16 mouse cellular contexts compared by ENCODE assay signal in genomic region chr2:52303405-52303804, GRCm38 (mm10).
DNase-seq lines count a peak whose midpoint lies in the region; ATAC-seq and TF ChIP-seq lines count a peak whose summit lies in the region.
"Had no signal": no experiment of that assay in that cellular context is flagged by ENCODE, and none has a peak within 500 bp of the region (broad histone marks: within the 10 kb centered on the region; RNA-seq: fewer than 3 reads in every experiment).

No protein-coding gene starts in this region.

- no peaks in the 10 kb centered on the region for H3K36me3 ChIP-seq in forebrain, embryonic 14.5 days (ENCODE audit: control insufficient read depth, insufficient read depth, low read length)
- no peaks in the 10 kb centered on the region for H3K36me3 ChIP-seq in forebrain, embryonic 15.5 days
- H3K36me3 ChIP-seq in midbrain, postnatal 0 days (ENCODE audit: insufficient read depth, low read length) = no peaks in the 10 kb centered on the region
- no peaks in the 10 kb centered on the region for H3K36me3 ChIP-seq in midbrain, embryonic 13.5 days
- H3K36me3 ChIP-seq: midbrain, embryonic 10.5 days; neural tube, embryonic 13.5 days had no signal

- H3K4me2 ChIP-seq in forebrain, embryonic 14.5 days (ENCODE audit: low read length) = no peak overlapping the region
- no peak overlapping the region for H3K4me2 ChIP-seq in forebrain, embryonic 15.5 days (replicated peaks)
- no peak overlapping the region for H3K4me2 ChIP-seq in midbrain, postnatal 0 days (ENCODE audit: low read depth, low read length, poor library complexity, severe bottlenecking)
- H3K4me2 ChIP-seq in midbrain, embryonic 13.5 days (replicated peaks) = no peak overlapping the region
- H3K4me2 ChIP-seq: neural tube, embryonic 13.5 days had no signal

- no peaks in the 10 kb centered on the region for H3K27me3 ChIP-seq in forebrain, embryonic 14.5 days (replicated peaks; ENCODE audit: control insufficient read depth, insufficient read depth, low read length)
- no peaks in the 10 kb centered on the region for H3K27me3 ChIP-seq in forebrain, embryonic 15.5 days
- no peaks in the 10 kb centered on the region for H3K27me3 ChIP-seq in midbrain, postnatal 0 days (ENCODE audit: insufficient read depth, low read length)
- H3K27me3 ChIP-seq in midbrain, embryonic 13.5 days = no peaks in the 10 kb centered on the region
- H3K27me3 ChIP-seq: neural tube, embryonic 13.5 days had no signal

- H3K4me1 ChIP-seq in forebrain, embryonic 14.5 days (ENCODE audit: control insufficient read depth, insufficient read depth, low read length) = no peaks in the 10 kb centered on the region
- no peaks in the 10 kb centered on the region for H3K4me1 ChIP-seq in forebrain, embryonic 15.5 days
- H3K4me1 ChIP-seq in midbrain, postnatal 0 days (ENCODE audit: insufficient read depth, low read length) = no peaks in the 10 kb centered on the region
- no peaks in the 10 kb centered on the region for H3K4me1 ChIP-seq in midbrain, embryonic 13.5 days (replicated peaks)
- H3K4me1 ChIP-seq: midbrain, embryonic 10.5 days; neural tube, embryonic 13.5 days had no signal

- peak; percentile 68 for TF ChIP-seq CTCF in midbrain, postnatal 0 days (IDR thresholded peaks at IDR 0.05)

- no peak for ATAC-seq in forebrain, embryonic 14.5 days
- no peak for ATAC-seq in forebrain, embryonic 15.5 days (replicated peaks)
- ATAC-seq in midbrain, postnatal 0 days (ENCODE audit: low FRiP score) = no peak
- no peak for ATAC-seq in midbrain, embryonic 13.5 days
- no peak for ATAC-seq in monocyte, adult 5-6 weeks (replicated peaks; ENCODE audit: insufficient number of reproducible peaks, low FRiP score, low TSS enrichment, poor library complexity, severe bottlenecking)

- H3K4me3 ChIP-seq in forebrain, embryonic 14.5 days (ENCODE audit: low read depth, low read length) = no peak overlapping the region
- H3K4me3 ChIP-seq in forebrain, embryonic 15.5 days = no peak overlapping the region
- no peak overlapping the region for H3K4me3 ChIP-seq in midbrain, postnatal 0 days (ENCODE audit: low read depth, low read length)
- no peak overlapping the region for H3K4me3 ChIP-seq in midbrain, embryonic 13.5 days (replicated peaks)
- H3K4me3 ChIP-seq: midbrain, embryonic 10.5 days; neural tube, embryonic 13.5 days had no signal

- H3K9ac ChIP-seq in forebrain, embryonic 14.5 days (ENCODE audit: low read length) = no peak overlapping the region
- H3K9ac ChIP-seq in forebrain, embryonic 15.5 days (replicated peaks) = no peak overlapping the region
- H3K9ac ChIP-seq in midbrain, postnatal 0 days (replicated peaks; ENCODE audit: low read length, poor library complexity, severe bottlenecking) = no peak overlapping the region
- H3K9ac ChIP-seq in midbrain, embryonic 13.5 days (replicated peaks) = no peak overlapping the region
- H3K9ac ChIP-seq: liver, embryonic 14.5 days; neural tube, embryonic 13.5 days had no signal

- no peak overlapping the region for H3K27ac ChIP-seq in forebrain, embryonic 14.5 days (ENCODE audit: low read depth, low read length)
- H3K27ac ChIP-seq in forebrain, embryonic 15.5 days (replicated peaks) = no peak overlapping the region
- no peak overlapping the region for H3K27ac ChIP-seq in midbrain, postnatal 0 days (ENCODE audit: low read depth, low read length)
- H3K27ac ChIP-seq in midbrain, embryonic 13.5 days = no peak overlapping the region
- H3K27ac ChIP-seq: liver, embryonic 14.5 days; midbrain, embryonic 10.5 days; neural tube, embryonic 13.5 days had no signal

- 94% methylated on average over 1 of the region's 1 CpGs for WGBS in forebrain, embryonic 14.5 days
- WGBS in forebrain, embryonic 15.5 days = 93% methylated on average over 1 of the region's 1 CpGs
- WGBS in midbrain, postnatal 0 days = 88% methylated on average over 1 of the region's 1 CpGs
- 97% methylated on average over 1 of the region's 1 CpGs for WGBS in midbrain, embryonic 13.5 days

- no peaks in the 10 kb centered on the region for H3K9me3 ChIP-seq in forebrain, embryonic 14.5 days (replicated peaks; ENCODE audit: control insufficient read depth, low read length)
- no peaks in the 10 kb centered on the region for H3K9me3 ChIP-seq in forebrain, embryonic 15.5 days
- no peaks in the 10 kb centered on the region for H3K9me3 ChIP-seq in midbrain, postnatal 0 days (ENCODE audit: low read length)
- H3K9me3 ChIP-seq in midbrain, embryonic 13.5 days = no peaks in the 10 kb centered on the region
- H3K9me3 ChIP-seq: midbrain, embryonic 10.5 days; neural tube, embryonic 13.5 days had no signal

- peak; percentile 10 for DNase-seq in forebrain, embryonic 14.5 days (ENCODE audit: low spot score)
- DNase-seq in kidney, adult 9 months = peak; percentile 17
- no peak for DNase-seq in kidney, adult 8-10 months
- peak; percentile 35 for DNase-seq in midbrain, postnatal 0 days (ENCODE audit: low spot score)
- DNase-seq in telencephalon, adult 2 months (ENCODE audit: low read depth, low spot score) = peak; percentile 22
- DNase-seq: adrenal gland, postnatal 14 days; cerebellum, adult 11-12 months; gastrocnemius, postnatal 10 days; right cerebral cortex, postnatal 14 days; thymus, postnatal 36 days had no signal

Comparison
In these comparisons a context has a peak if more than half of its experiments do, and no peak if none do; other contexts are left out.
1. DNase-seq: peak in forebrain, embryonic 14.5 days (single experiment), kidney, adult 9 months (single experiment), midbrain, postnatal 0 days (single experiment) and telencephalon, adult 2 months (single experiment); none in kidney, adult 8-10 months (0 of 2).